Mouse (Mus musculus): ENCODE results near the gene Olfr1316. TPM values are rescaled to one million over a fixed set of nuclear protein-coding genes. Genes with fewer than 3 reads are reported as not detected.

The Olfr1316 gene
- polyA plus RNA-seq (2016; fragmentation: Nextera tagmentation; extraction: Ambion mirVana), result not detected in 2 replicates

GRCm38 (mm10) chr2:112134877-112135276, at the start of gene Olfr1316:
Gene Olfr1316 (minus strand): TSS chr2:112134977.
- no peaks in the 10 kb centered on the region for H3K36me3 ChIP-seq (replicated peaks)
- WGBS, result 85% methylated on average over 2 of the region's 2 CpGs
- no peak within 1 kb of the TSS for H3K27ac ChIP-seq (replicated peaks)
- H3K4me1 ChIP-seq, result no peaks in the 10 kb centered on the region
- H3K9me3 ChIP-seq, result no peaks in the 10 kb centered on the region
- H3K4me3 ChIP-seq, result no peak within 1 kb of the TSS
- H3K27me3 ChIP-seq (replicated peaks; ENCODE audit: low read depth, poor library complexity, severe bottlenecking), result no peaks in the 10 kb centered on the region
- DNase-seq (ENCODE audit: low spot score), result no peak

GRCm38 (mm10) chr2:112153898-112154297, 19.1 kb upstream of the Olfr1316 start, which contains the start of gene Olfr1318:
Gene Olfr1318 (plus strand): TSS chr2:112154198.
- Histone ChIP-seq H3K9me3 (no peaks in the 10 kb centered on the region), H3K27me3 (replicated peaks; ENCODE audit: low read depth, poor library complexity, severe bottlenecking) (no peaks in the 10 kb centered on the region), H3K27ac (replicated peaks) (no peak within 1 kb of the TSS), H3K4me1 (no peaks in the 10 kb centered on the region), H3K36me3 (replicated peaks) (no peaks in the 10 kb centered on the region), H3K4me3 (no peak within 1 kb of the TSS)
- no peak for DNase-seq (ENCODE audit: low spot score)

- H3K27ac ChIP-seq (replicated peaks), result no peak within 1 kb of the TSS
- H3K4me1 ChIP-seq, result no peaks in the 10 kb centered on the region
- no peak for DNase-seq (ENCODE audit: low spot score)
- H3K9me3 ChIP-seq, result no peaks in the 10 kb centered on the region
- H3K4me3 ChIP-seq, result no peak within 1 kb of the TSS
- H3K27me3 ChIP-seq (replicated peaks; ENCODE audit: low read depth, poor library complexity, severe bottlenecking), result no peaks in the 10 kb centered on the region
- 77% methylated on average over 2 of the region's 2 CpGs for WGBS
- no peaks in the 10 kb centered on the region for H3K36me3 ChIP-seq (replicated peaks)
These were observed 5.3 kb upstream of the Olfr1316 start, which contains the start of gene Olfr1317 for GRCm38 (mm10) chr2:112140029-112140428. Gene Olfr1317 (plus strand): TSS chr2:112140329.

GRCm38 (mm10) chr2:112115340-112115739, 19.4 kb downstream of the Olfr1316 start, which contains the start of gene Olfr1315-ps1:
Gene Olfr1315-ps1 (minus strand): TSS chr2:112115440.
- 82% methylated on average over 1 of the region's 1 CpGs for WGBS
- H3K27ac ChIP-seq (replicated peaks), result no peak within 1 kb of the TSS
- no peak for DNase-seq (ENCODE audit: low spot score)
- H3K9me3 ChIP-seq, result no peaks in the 10 kb centered on the region
- no peaks in the 10 kb centered on the region for H3K27me3 ChIP-seq (replicated peaks; ENCODE audit: low read depth, poor library complexity, severe bottlenecking)
- H3K4me3 ChIP-seq, result no peak within 1 kb of the TSS
- H3K4me1 ChIP-seq, result no peaks in the 10 kb centered on the region
- no peaks in the 10 kb centered on the region for H3K36me3 ChIP-seq (replicated peaks)

GRCm38 (mm10) chr2:112096681-112097080, 38.1 kb downstream of the Olfr1316 start, which contains the start of gene Olfr1314:
Gene Olfr1314 (minus strand): TSS chr2:112096781.
- Histone ChIP-seq H3K4me1 (no peaks in the 10 kb centered on the region), H3K9me3 (no peaks in the 10 kb centered on the region), H3K36me3 (replicated peaks) (no peaks in the 10 kb centered on the region), H3K4me3 (no peak within 1 kb of the TSS), H3K27ac (replicated peaks) (no peak within 1 kb of the TSS), H3K27me3 (replicated peaks; ENCODE audit: low read depth, poor library complexity, severe bottlenecking) (no peaks in the 10 kb centered on the region)
- no peak for DNase-seq (ENCODE audit: low spot score)

- H3K27ac ChIP-seq (replicated peaks), result no peak within 1 kb of the TSS
- DNase-seq (ENCODE audit: low spot score), result no peak
- H3K4me3 ChIP-seq, result no peak within 1 kb of the TSS
- H3K36me3 ChIP-seq (replicated peaks), result no peaks in the 10 kb centered on the region
- no peaks in the 10 kb centered on the region for H3K4me1 ChIP-seq
- no peaks in the 10 kb centered on the region for H3K9me3 ChIP-seq
- no peaks in the 10 kb centered on the region for H3K27me3 ChIP-seq (replicated peaks; ENCODE audit: low read depth, poor library complexity, severe bottlenecking)
These were observed 57.0 kb downstream of the Olfr1316 start, which contains the start of gene Olfr1313 for GRCm38 (mm10) chr2:112077743-112078142. Gene Olfr1313 (minus strand): TSS chr2:112077843.

Other genes with a start within 250 kb of the Olfr1316 start
- gene Olfr1306, start 218.7 kb downstream of the Olfr1316 start, polyA plus RNA-seq (2016; fragmentation: Nextera tagmentation; extraction: Ambion mirVana), result not detected in 2 replicates
- gene Olfr1307, start 185.5 kb downstream of the Olfr1316 start, polyA plus RNA-seq (2016; fragmentation: Nextera tagmentation; extraction: Ambion mirVana), result 0.01 TPM in 1 of 2 replicates, not detected in the other
- gene Olfr1308, start 170.0 kb downstream of the Olfr1316 start, polyA plus RNA-seq (2016; fragmentation: Nextera tagmentation; extraction: Ambion mirVana), result not detected in 2 replicates
- not detected in 2 replicates for gene Olfr1309, start 144.7 kb downstream of the Olfr1316 start, polyA plus RNA-seq (2016; fragmentation: Nextera tagmentation; extraction: Ambion mirVana)
- gene Olfr1310, start 122.3 kb downstream of the Olfr1316 start, polyA plus RNA-seq (2016; fragmentation: Nextera tagmentation; extraction: Ambion mirVana), result not detected in 2 replicates
- not detected in 2 replicates for gene Olfr1311, start 110.6 kb downstream of the Olfr1316 start, polyA plus RNA-seq (2016; fragmentation: Nextera tagmentation; extraction: Ambion mirVana)
- gene Olfr1312, start 84.7 kb downstream of the Olfr1316 start, polyA plus RNA-seq (2016; fragmentation: Nextera tagmentation; extraction: Ambion mirVana), result not detected in 2 replicates
- not detected in 2 replicates for gene Olfr1313, start 57.1 kb downstream of the Olfr1316 start, polyA plus RNA-seq (2016; fragmentation: Nextera tagmentation; extraction: Ambion mirVana)
- gene Olfr1314, start 38.2 kb downstream of the Olfr1316 start, polyA plus RNA-seq (2016; fragmentation: Nextera tagmentation; extraction: Ambion mirVana), result not detected in 2 replicates
- gene Olfr1315-ps1, start 19.5 kb downstream of the Olfr1316 start, polyA plus RNA-seq (2016; fragmentation: Nextera tagmentation; extraction: Ambion mirVana), result not detected in 2 replicates
- not detected in 2 replicates for gene Olfr1317, start 5.4 kb upstream of the Olfr1316 start, polyA plus RNA-seq (2016; fragmentation: Nextera tagmentation; extraction: Ambion mirVana)
- gene Olfr1318, start 19.2 kb upstream of the Olfr1316 start, polyA plus RNA-seq (2016; fragmentation: Nextera tagmentation; extraction: Ambion mirVana), result not detected in 2 replicates
- 13.1 and 14.0 TPM in 2 replicates for gene Lpcat4, start 104.5 kb upstream of the Olfr1316 start, polyA plus RNA-seq (2016; fragmentation: Nextera tagmentation; extraction: Ambion mirVana)
- gene Nutm1, start 124.3 kb upstream of the Olfr1316 start, polyA plus RNA-seq (2016; fragmentation: Nextera tagmentation; extraction: Ambion mirVana), result 0.10 TPM in 1 of 2 replicates, not detected in the other
- gene Nop10, start 126.9 kb upstream of the Olfr1316 start, polyA plus RNA-seq (2016; fragmentation: Nextera tagmentation; extraction: Ambion mirVana), result 220 and 238 TPM in 2 replicates
- 8.2 and 9.7 TPM in 2 replicates for gene Slc12a6, start 130.8 kb upstream of the Olfr1316 start, polyA plus RNA-seq (2016; fragmentation: Nextera tagmentation; extraction: Ambion mirVana)
- not detected in 2 replicates for gene Gm21985, start 131.3 kb upstream of the Olfr1316 start, polyA plus RNA-seq (2016; fragmentation: Nextera tagmentation; extraction: Ambion mirVana)
- 112 and 113 TPM in 2 replicates for gene Emc4, start 233.1 kb upstream of the Olfr1316 start, polyA plus RNA-seq (2016; fragmentation: Nextera tagmentation; extraction: Ambion mirVana)
- gene Katnbl1, start 244.2 kb upstream of the Olfr1316 start, polyA plus RNA-seq (2016; fragmentation: Nextera tagmentation; extraction: Ambion mirVana), result 43.6 and 44.2 TPM in 2 replicates

All from embryonic facial prominence, embryonic 10.5 days (tissue).